Mouse (Mus musculus): Measurements from ENCODE around the gene Serpina3c. TPM values are rescaled to one million over a fixed set of nuclear protein-coding genes. Genes with fewer than 3 reads are reported as not detected.

Gene Serpina3c
- polyA plus RNA-seq, 1 experiment from 2014 or later: 0.05 TPM

- no peaks in the 10 kb centered on the region for H3K9me3 ChIP-seq (ENCODE audit: low read length)
- no peak overlapping the region for H3K4me2 ChIP-seq (ENCODE audit: low read depth, low read length)
- H3K9ac ChIP-seq (replicated peaks): no peak overlapping the region
- TF ChIP-seq CTCF (IDR thresholded peaks at IDR 0.05; ENCODE audit: low read depth): no peak
- TF ChIP-seq EP300 (IDR thresholded peaks at IDR 0.05; ENCODE audit: low read depth): no peak
- no peaks in the 10 kb centered on the region for H3K36me3 ChIP-seq (replicated peaks; ENCODE audit: insufficient read depth, low read length)
- no peaks in the 10 kb centered on the region for H3K4me1 ChIP-seq (ENCODE audit: insufficient read depth)
- DNase-seq (peak; percentile 8), ATAC-seq (no peak)
- WGBS (ENCODE audit: insufficient replicate concordance): 74% methylated on average over 3 of the region's 3 CpGs
- no peaks in the 10 kb centered on the region for H3K27me3 ChIP-seq (ENCODE audit: insufficient read depth, low read length)
- no peak overlapping the region for H3K4me3 ChIP-seq (ENCODE audit: low read depth, low read length)
- H3K27ac ChIP-seq (ENCODE audit: low read depth): no peak overlapping the region
Measured at GRCm38 (mm10) chr12:104175636-104176035, 22.0 kb upstream of the Serpina3c start.

GRCm38 (mm10) chr12:104174747-104175146, 21.1 kb upstream of the Serpina3c start:
- ATAC-seq (no peak), DNase-seq (peak; percentile 12)
- no peaks in the 10 kb centered on the region for H3K9me3 ChIP-seq (ENCODE audit: low read length)
- H3K4me1 ChIP-seq (ENCODE audit: insufficient read depth): no peaks in the 10 kb centered on the region
- no peaks in the 10 kb centered on the region for H3K36me3 ChIP-seq (replicated peaks; ENCODE audit: insufficient read depth, low read length)
- H3K4me3 ChIP-seq (ENCODE audit: low read depth, low read length): no peak overlapping the region
- whole genome bisulfite sequencing (ENCODE audit: insufficient replicate concordance): 56% methylated on average over 3 of the region's 3 CpGs
- TF ChIP-seq EP300 (IDR thresholded peaks at IDR 0.05; ENCODE audit: low read depth) (no peak), CTCF (IDR thresholded peaks at IDR 0.05; ENCODE audit: low read depth) (no peak)
- no peak overlapping the region for H3K9ac ChIP-seq (replicated peaks)
- H3K27me3 ChIP-seq (ENCODE audit: insufficient read depth, low read length): no peaks in the 10 kb centered on the region
- no peak overlapping the region for H3K4me2 ChIP-seq (ENCODE audit: low read depth, low read length)
- no peak overlapping the region for H3K27ac ChIP-seq (ENCODE audit: low read depth)

- Histone ChIP-seq H3K9me3 (ENCODE audit: low read length) (no peaks in the 10 kb centered on the region), H3K4me3 (ENCODE audit: low read depth, low read length) (no peak overlapping the region), H3K27me3 (ENCODE audit: insufficient read depth, low read length) (no peaks in the 10 kb centered on the region), H3K27ac (ENCODE audit: low read depth) (no peak overlapping the region), H3K4me2 (ENCODE audit: low read depth, low read length) (no peak overlapping the region), H3K9ac (replicated peaks) (no peak overlapping the region), H3K4me1 (ENCODE audit: insufficient read depth) (no peaks in the 10 kb centered on the region), H3K36me3 (replicated peaks; ENCODE audit: insufficient read depth, low read length) (no peaks in the 10 kb centered on the region)
- DNase-seq (peak; percentile 8), ATAC-seq (no peak)
- TF ChIP-seq EP300 (IDR thresholded peaks at IDR 0.05; ENCODE audit: low read depth): no peak
- TF ChIP-seq CTCF (IDR thresholded peaks at IDR 0.05; ENCODE audit: low read depth): no peak
- 49% methylated on average over 3 of the region's 3 CpGs for WGBS (ENCODE audit: insufficient replicate concordance)
Measured at GRCm38 (mm10) chr12:104153041-104153645, 527 bp downstream of the Serpina3c start.

- Histone ChIP-seq H3K4me1 (ENCODE audit: insufficient read depth) (no peaks in the 10 kb centered on the region), H3K27ac (ENCODE audit: low read depth) (no peak overlapping the region), H3K4me2 (ENCODE audit: low read depth, low read length) (no peak overlapping the region), H3K27me3 (ENCODE audit: insufficient read depth, low read length) (no peaks in the 10 kb centered on the region), H3K4me3 (ENCODE audit: low read depth, low read length) (no peak overlapping the region), H3K9ac (replicated peaks) (no peak overlapping the region), H3K9me3 (ENCODE audit: low read length) (no peaks in the 10 kb centered on the region), H3K36me3 (replicated peaks; ENCODE audit: insufficient read depth, low read length) (no peaks in the 10 kb centered on the region)
- no peak for ATAC-seq
- WGBS (ENCODE audit: insufficient replicate concordance): 67% methylated on average over 2 of the region's 2 CpGs
- DNase-seq: peak; percentile 7
- no peak for TF ChIP-seq CTCF (IDR thresholded peaks at IDR 0.05; ENCODE audit: low read depth)
- TF ChIP-seq EP300 (IDR thresholded peaks at IDR 0.05; ENCODE audit: low read depth): no peak
Measured at GRCm38 (mm10) chr12:104151989-104152388, 1.7 kb downstream of the Serpina3c start.

GRCm38 (mm10) chr12:104145571-104145970, 8.1 kb downstream of the Serpina3c start:
- no peak overlapping the region for H3K4me3 ChIP-seq (ENCODE audit: low read depth, low read length)
- no peak for DNase-seq
- no peak for ATAC-seq
- H3K27me3 ChIP-seq (ENCODE audit: insufficient read depth, low read length): no peaks in the 10 kb centered on the region
- H3K4me2 ChIP-seq (ENCODE audit: low read depth, low read length): no peak overlapping the region
- H3K9ac ChIP-seq (replicated peaks): no peak overlapping the region
- no peaks in the 10 kb centered on the region for H3K36me3 ChIP-seq (replicated peaks; ENCODE audit: insufficient read depth, low read length)
- TF ChIP-seq EP300 (IDR thresholded peaks at IDR 0.05; ENCODE audit: low read depth) (no peak), CTCF (IDR thresholded peaks at IDR 0.05; ENCODE audit: low read depth) (no peak)
- no peaks in the 10 kb centered on the region; the same call in 1 of the 2 replicates for H3K4me1 ChIP-seq (ENCODE audit: insufficient read depth)
- no peaks in the 10 kb centered on the region for H3K9me3 ChIP-seq (ENCODE audit: low read length)
- 78% methylated on average over 2 of the region's 2 CpGs for WGBS (ENCODE audit: insufficient replicate concordance)
- H3K27ac ChIP-seq (ENCODE audit: low read depth): no peak overlapping the region

- H3K4me1 ChIP-seq (ENCODE audit: insufficient read depth): peaks cover 3% of the 10 kb centered on the region; the same call in 1 of the 2 replicates
- TF ChIP-seq EP300 (IDR thresholded peaks at IDR 0.05; ENCODE audit: low read depth) (no peak), CTCF (IDR thresholded peaks at IDR 0.05; ENCODE audit: low read depth) (no peak)
- no peak overlapping the region for H3K4me3 ChIP-seq (ENCODE audit: low read depth, low read length)
- no peak overlapping the region for H3K27ac ChIP-seq (ENCODE audit: low read depth)
- ATAC-seq (no peak), DNase-seq (no peak)
- H3K4me2 ChIP-seq (ENCODE audit: low read depth, low read length): no peak overlapping the region
- H3K9ac ChIP-seq (replicated peaks): no peak overlapping the region
- no peaks in the 10 kb centered on the region for H3K27me3 ChIP-seq (ENCODE audit: insufficient read depth, low read length)
- WGBS (ENCODE audit: insufficient replicate concordance): 52% methylated on average over 1 of the region's 1 CpGs
- no peaks in the 10 kb centered on the region for H3K9me3 ChIP-seq (ENCODE audit: low read length)
- no peaks in the 10 kb centered on the region for H3K36me3 ChIP-seq (replicated peaks; ENCODE audit: insufficient read depth, low read length)
Measured at GRCm38 (mm10) chr12:104143286-104143685, 10.4 kb downstream of the Serpina3c start.

All from liver, postnatal 0 days (tissue).